Mouse (Mus musculus) T-helper 1 cell (primary cell): ENCODE measurements at regions not wholly inside any gene's neighbourhood (a gene's known extent, or its start where the extent isn't known, plus 50 kb on each side); places are given as distances from the start of the nearest gene placed in this dataset.

Experiments used
- in situ Hi-C: fragments of 300-600 bp; cut with MboI, MseI; formaldehyde crosslinking; loops from one replicate; pipeline ENCODE4 v1.15.1; 2025; ENCODE audit warnings: high pct_unique_total_duplicates

GRCm38 (mm10) chr14:98937933-98938332, 56.2 kb downstream of the Rpl36a-ps1 start:
- in situ Hi-C loops, result no loop called here

GRCm38 (mm10) chr14:98937373-98937772, 56.7 kb downstream of the Rpl36a-ps1 start:
- in situ Hi-C loops, result no loop called here

DNA sequence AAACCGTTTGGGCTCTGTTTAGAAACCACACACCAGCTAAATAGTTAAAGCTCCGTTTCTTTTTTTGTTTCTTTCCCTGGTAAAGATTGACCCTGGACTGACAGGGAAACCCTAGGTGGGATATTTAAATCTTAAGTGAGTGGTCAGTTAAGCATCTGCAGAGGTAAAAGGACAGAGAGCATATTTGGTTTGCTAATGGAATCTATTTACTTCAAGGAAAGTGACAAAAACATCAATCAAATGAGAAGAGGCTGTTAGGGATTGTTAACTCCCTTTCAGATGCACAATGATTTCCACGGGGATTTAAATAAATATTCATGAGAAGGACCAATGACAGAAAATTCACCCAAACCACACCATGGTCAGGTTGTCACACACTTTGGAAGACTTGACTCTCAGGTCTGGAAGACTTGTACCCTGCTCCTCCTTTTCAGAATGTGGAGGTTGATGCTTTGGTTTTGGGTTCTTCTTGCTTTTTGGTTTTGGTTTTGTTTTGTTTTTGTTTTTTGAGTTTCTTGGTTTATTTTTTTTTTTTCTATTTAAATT, 60.7 kb downstream of the Rpl36a-ps1 start:
- in situ Hi-C loops, result no loop called here

GRCm38 (mm10) chr14:98929276-98929675, 64.8 kb downstream of the Rpl36a-ps1 start:
- in situ Hi-C loops, result no loop called here

DNA sequence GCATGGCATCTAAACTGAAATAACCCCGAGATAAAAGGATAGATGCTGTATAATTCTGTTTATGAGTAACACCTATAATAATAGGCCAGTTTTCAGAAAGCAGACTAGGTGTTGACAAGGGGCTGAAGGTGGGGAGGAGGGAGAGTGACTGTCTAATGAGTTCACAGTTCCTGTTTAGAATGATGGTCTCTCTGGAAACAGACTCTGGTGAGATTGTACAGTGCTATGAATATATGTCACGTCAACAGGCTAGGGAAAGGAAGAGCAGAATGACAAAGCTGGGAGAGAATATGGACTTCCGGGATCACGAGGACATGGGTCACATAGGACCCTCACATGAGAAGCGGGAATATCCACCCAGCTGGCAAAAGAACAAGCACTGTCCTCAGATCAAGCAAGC, 85.9 kb downstream of the Rpl36a-ps1 start:
- in situ Hi-C loops, result no loop called here

DNA sequence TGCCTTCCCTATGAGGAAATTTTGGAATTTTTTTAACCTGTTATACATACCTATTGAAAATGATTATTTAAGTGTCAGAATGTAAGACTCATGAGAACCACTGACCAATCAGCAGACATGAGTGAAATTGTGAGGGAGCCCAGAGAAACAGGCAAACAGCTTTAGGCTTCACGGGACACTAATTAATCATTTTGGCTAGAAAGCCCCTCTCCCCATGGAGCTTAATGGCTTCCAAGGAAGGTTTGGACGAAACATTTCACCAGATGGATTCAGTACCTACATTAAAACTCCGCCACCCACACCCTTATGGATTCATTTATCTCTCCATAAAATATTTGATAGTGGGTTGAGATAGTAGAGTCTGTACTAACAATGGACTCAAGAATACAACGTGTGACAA, 95.2 kb downstream of the Rpl36a-ps1 start:
- in situ Hi-C loops, result no loop called here

DNA sequence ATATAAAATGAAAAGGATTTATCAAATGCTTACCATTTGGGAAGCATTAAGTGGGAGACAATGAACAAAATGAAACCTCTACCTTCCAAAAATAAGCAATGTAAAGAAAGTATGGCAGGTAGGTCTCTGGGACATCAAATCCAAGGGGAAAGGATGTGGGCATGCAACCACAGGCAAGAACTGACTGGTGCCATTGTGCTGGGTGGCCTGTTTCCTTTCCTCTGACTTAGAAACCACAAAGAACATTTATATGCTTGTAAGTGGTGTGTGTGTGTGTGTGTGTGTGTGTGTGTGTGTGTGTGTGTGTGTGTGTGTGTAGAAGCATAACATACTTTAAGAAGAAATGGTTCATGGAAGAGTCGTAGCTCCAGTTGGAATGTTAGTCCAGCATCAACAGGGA, 96.7 kb downstream of the Rpl36a-ps1 start:
- in situ Hi-C loops, result no loop called here

GRCm38 (mm10) chr14:98895933-98896332, 98.2 kb downstream of the Rpl36a-ps1 start:
- in situ Hi-C loops, result no loop called here

GRCm38 (mm10) chr14:98892670-98893069, 101.4 kb downstream of the Rpl36a-ps1 start:
- in situ Hi-C loops, result no loop called here

GRCm38 (mm10) chr14:98891252-98891947, 102.7 kb downstream of the Rpl36a-ps1 start:
- in situ Hi-C loops, result no loop called here

- in situ Hi-C loops, result no loop called here
Measured at GRCm38 (mm10) chr14:98887588-98887987, 106.5 kb downstream of the Rpl36a-ps1 start.

DNA sequence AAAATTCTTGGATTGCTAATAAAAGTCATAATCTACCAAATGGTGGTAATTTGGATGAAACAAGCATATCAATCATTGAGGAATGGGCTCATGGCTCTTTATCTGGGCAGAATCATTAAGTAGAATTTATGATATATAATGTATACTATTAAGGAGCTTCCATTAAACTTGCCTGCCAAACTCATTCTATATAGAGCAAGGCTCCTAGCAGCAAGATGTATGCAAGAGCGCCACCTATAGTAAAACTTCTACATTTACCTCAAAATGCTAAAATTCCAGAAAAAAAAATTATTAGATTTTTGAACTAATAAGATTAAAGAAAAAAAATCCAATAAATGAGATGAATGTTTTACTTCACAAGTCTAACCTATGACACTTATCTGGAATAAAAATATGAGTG, 107.1 kb downstream of the Rpl36a-ps1 start:
- in situ Hi-C loops, result no loop called here

DNA sequence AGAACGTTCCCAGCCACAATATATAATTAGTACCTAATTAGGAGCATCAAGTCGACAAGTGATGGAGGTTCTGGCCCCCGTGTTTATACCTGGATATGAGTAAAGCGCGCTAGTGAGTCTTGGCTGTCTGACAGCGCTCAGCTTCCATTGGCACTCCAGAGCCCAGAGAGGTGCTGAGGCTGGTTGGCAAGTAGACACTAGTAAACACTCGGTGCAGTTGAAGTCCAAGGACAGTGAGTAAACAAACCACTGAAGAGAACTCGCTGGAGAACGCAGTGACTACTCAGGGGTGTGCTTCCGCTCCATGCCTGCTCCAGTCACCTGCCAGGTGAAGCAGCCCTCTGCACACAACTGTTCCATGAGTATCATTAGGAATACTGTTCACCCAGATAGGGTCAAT, 111.5 kb downstream of the Rpl36a-ps1 start:
- in situ Hi-C loops, result no loop called here

GRCm38 (mm10) chr14:98877956-98878355, 116.2 kb downstream of the Rpl36a-ps1 start:
- in situ Hi-C loops, result no loop called here

DNA sequence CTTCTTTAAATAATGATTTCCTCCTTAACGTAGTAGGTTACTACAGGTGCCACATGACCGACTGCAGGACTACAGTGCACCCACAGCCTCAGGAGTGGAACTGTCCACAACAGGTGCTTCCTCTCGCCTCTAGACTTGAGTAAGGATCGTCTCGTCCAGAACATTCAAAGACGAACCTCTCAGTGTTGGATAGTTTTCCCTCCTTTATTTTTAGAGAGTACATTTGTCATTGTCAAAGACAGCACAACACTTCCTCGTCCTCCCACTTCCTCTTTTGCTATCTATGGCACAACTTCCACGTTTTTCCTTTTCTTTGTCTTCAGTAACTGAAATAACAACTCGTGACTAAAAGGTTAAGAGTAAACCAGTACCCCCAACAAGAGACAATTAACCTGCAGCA, 120.7 kb downstream of the Rpl36a-ps1 start:
- in situ Hi-C loops, result no loop called here

DNA sequence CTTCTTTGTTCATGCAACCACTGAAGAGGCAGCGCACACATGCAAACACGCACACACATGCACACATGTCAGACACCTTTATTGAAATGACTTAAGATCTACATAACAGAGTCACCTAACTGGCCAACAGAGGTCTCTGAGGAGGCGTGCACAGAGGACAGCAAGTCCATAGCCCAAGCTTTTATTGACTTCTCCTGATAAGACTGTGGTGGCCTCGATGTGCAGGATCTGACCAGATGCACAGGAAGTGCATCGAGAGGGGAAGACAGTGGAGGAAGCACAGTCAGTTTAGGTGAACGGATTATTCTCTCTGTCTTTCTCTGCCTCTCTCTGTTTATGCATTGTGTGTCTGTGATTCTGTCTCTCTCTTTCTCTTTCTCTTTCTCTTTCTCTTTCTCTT, 124.2 kb downstream of the Rpl36a-ps1 start:
- in situ Hi-C loops, result no loop called here

DNA sequence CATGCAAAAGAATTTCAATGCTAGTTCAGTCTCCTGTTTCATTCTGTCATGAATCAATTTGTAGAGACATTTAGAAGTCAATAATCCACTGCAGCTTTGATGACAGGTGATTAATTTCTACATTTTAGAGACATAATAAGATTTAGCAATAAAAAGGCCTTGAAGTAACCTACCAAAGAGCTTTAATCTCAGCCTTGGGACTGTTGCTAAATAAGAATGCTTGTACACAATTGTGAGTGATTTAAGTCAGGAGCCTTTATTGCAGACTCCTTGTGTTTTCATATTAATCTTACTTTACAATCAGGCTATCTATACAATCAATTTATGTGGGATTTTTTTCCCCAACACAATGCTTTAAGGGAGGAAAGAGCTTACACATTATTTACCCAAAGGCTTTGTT, 127.2 kb downstream of the Rpl36a-ps1 start:
- in situ Hi-C loops, result no loop called here

- in situ Hi-C loops, result no loop called here
Measured at GRCm38 (mm10) chr14:98864001-98864400, 130.1 kb downstream of the Rpl36a-ps1 start.

DNA sequence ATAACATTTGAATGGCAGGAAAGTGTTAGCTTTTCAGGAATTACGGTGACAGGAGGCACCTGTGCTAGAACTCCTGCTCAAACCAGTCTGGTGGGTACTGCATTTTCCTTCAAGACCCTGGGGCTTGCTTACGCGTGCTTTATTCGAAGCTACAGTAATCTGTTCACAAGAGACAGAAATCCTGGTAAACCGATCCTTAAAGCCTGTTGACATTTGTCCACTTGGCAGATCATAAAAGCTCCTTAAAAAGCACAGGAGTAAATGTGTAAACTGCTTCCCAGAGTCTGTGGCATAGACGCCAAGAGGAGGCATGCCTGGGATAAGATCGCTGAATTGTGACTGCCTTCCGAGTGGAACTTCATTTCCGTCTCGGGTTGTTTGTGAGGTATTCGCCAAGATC, 130.5 kb downstream of the Rpl36a-ps1 start:
- in situ Hi-C loops, result no loop called here

DNA sequence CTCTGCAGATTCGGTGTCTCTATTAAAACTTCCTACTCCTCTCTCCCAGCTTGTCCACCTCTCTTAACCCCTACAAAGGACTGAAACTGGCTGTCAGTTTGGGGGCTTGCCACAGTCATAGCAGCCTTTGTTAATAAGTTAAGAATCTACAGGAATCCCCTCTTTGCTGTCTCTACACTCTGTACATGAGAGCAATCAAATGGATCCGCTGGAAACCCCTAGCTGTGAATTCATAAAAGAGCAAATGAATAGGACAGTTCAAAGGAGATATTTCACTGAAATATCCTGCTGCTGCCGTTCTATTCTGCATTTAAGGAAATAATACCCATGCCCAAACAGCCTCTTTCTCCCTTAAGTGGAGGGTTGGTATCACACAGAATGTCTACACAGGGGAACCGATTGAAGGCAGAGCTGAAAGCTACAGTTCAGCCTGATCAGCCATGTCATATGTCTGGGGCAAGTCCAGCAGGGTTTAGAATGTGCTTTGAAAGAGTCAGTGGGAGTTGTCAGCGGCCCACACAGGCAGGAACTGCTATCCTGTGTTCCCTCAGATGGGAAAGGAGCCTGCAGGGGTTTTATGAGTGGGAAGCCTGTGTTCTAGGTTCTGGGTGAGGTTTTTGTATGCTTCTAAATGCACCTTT, 131.9 kb downstream of the Rpl36a-ps1 start:
- in situ Hi-C loops, result no loop called here

DNA sequence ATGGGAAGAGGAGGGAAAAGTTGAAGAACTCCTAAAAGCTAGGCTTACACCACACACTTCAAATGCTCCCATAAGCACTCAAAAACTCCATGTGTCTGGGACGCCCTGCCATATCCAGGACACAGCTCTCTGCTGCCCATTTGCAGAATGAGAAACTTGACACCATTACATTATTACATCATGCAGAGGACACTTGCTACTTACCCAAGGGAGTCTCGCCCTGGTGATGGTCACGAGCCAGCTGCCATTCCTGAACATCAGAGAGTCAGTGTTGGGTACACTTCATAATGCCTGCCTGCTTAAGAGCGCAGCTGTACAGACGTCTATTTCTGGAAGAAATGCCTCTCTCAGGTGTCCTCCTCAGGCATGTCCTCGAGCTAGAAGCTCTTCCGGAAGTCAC, 135.3 kb downstream of the Rpl36a-ps1 start:
- in situ Hi-C loops, result no loop called here

- in situ Hi-C loops, result no loop called here
Measured at GRCm38 (mm10) chr14:98848500-98848899, 145.6 kb downstream of the Rpl36a-ps1 start.

GRCm38 (mm10) chr14:98844221-98844620, 149.9 kb downstream of the Rpl36a-ps1 start:
- in situ Hi-C loops, result no loop called here
